Mouse (Mus musculus) stomach, embryonic 16.5 days (tissue): ENCODE measurements at regions not wholly inside any gene's neighbourhood (a gene's known extent, or its start where the extent isn't known, plus 50 kb on each side); places are given as distances from the start of the nearest gene placed in this dataset.

Experiments
- ATAC-seq: fragments of 200-750 bp; cut with Nextera tagmentation; 2 replicates; pipeline ENCODE4 v1.8.0; 2017; ENCODE audit warnings: moderate number of reproducible peaks, moderate TSS enrichment; ENCODE audit not compliant: insufficient read depth, low FRiP score
- H3K27ac ChIP-seq: fragments of 300-500 bp; sonication (generic); 2 replicates; pipeline ENCODE4 v1.5.1; 2014; ENCODE audit warnings: low read length
- H3K27me3 ChIP-seq: fragments of 300-500 bp; sonication (generic); 2 replicates; pipeline ENCODE4 v1.6.1; 2014; ENCODE audit warnings: low read length, control low read depth, mixed read lengths; ENCODE audit not compliant: control insufficient read depth, insufficient read depth
- H3K36me3 ChIP-seq: fragments of 300-500 bp; sonication (generic); 2 replicates; pipeline ENCODE4 v1.6.1; 2014; ENCODE audit warnings: low read length; ENCODE audit not compliant: control insufficient read depth, insufficient read depth
- H3K4me1 ChIP-seq: fragments of 300-500 bp; sonication (generic); 2 replicates; pipeline ENCODE4 v1.6.1; 2014; ENCODE audit warnings: low read length, control low read depth, mixed read lengths; ENCODE audit not compliant: control insufficient read depth, insufficient read depth
- H3K4me2 ChIP-seq: fragments of 300-500 bp; sonication (generic); 2 replicates; pipeline ENCODE4 v1.6.1; 2014; ENCODE audit warnings: low read depth, low read length, mixed read lengths
- H3K4me3 ChIP-seq: fragments of 300-500 bp; sonication (generic); replicated peaks from 2 replicates; pipeline ENCODE4 v1.5.1; 2014; ENCODE audit warnings: mild to moderate bottlenecking, low read length
- H3K9ac ChIP-seq: fragments of 300-500 bp; sonication (generic); 2 replicates; pipeline ENCODE4 v1.6.1; 2014; ENCODE audit warnings: low read length
- H3K9me3 ChIP-seq: fragments of 300-500 bp; sonication (generic); replicated peaks from 2 replicates; pipeline ENCODE4 v1.6.1; 2016; ENCODE audit warnings: low read length, control low read depth; ENCODE audit not compliant: control insufficient read depth
- WGBS: fragments of 180-500 bp; shearing (Covaris S2); extraction: QIAGEN DNeasy Blood & Tissue Kit; methylation state at CpG from one replicate; pipeline ENCODE4 v1.1.7; 2014; 5-methylcytosine and 5-hydroxymethylcytosine counted together

DNA sequence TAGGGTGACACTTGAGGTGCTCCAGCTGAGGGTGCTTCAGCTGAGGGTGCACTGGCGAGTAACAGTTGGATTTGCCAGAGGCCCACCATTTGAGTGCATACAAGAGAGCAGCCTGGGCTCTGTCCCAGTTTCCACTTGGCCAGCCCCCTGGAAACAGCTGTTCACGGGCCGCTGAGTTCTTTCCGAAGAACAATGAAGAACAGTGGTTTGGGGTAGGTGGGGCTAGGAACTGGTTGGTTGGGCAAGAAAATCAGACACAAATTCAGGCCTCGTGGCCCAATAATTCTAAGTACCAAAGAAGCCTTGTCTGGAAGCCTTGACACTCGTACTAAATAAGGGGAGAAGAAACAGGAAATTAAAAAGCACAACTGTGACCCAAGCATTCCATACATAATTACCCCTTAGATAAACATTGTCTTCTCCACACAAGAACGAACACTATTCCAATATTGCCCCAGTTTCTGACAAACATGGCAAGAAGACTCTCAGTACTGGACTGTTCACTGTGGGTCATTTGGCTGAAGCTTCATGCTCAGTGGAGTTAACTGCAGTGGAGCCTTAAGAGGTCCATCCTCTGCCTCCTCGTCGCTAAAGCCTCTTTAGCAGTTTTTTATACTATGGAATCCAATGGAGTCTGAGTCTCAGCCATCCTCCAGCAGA, 137.9 kb upstream of the Tnp1 start:
- no peaks in the 10 kb centered on the region for H3K27me3 ChIP-seq
- no peak overlapping the region for H3K4me2 ChIP-seq
- H3K9me3 ChIP-seq, result no peaks in the 10 kb centered on the region
- WGBS, result 52% methylated on average over 9 of the region's 9 CpGs
- H3K9ac ChIP-seq, result no peak overlapping the region
- no peak overlapping the region for H3K4me3 ChIP-seq
- H3K4me1 ChIP-seq, result 0 out of 2 replicates have a peak, but pooled peaks cover 8% of the 10 kb centered on the region
- ATAC-seq, result no peak
- H3K36me3 ChIP-seq, result no peaks in the 10 kb centered on the region
- 0 out of 2 replicates have a peak overlapping the region, but pooled peaks have one; percentile 17 for H3K27ac ChIP-seq

DNA sequence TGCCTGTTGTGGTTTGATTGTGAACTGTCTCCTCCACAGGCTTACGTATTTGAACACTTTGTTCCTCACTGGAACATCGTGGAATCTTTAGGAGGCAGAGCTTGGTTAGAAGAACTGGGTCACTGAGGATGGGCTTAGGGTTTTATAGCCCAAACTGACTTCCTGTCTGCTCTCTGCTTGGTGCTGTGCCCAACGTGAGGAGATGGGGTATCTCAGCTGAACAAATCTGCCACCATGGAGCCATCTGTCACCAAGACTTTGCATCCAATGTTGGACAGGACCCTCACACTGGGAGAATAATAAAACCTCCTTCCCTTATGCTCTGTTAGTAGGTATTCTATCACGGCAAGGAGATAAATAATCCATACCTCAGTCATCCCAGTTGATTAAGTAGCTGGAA, 134.2 kb upstream of the Tnp1 start:
- Histone ChIP-seq H3K9me3 (no peaks in the 10 kb centered on the region), H3K4me2 (no peak overlapping the region), H3K27ac (no peak overlapping the region), H3K9ac (no peak overlapping the region), H3K4me3 (no peak overlapping the region), H3K27me3 (no peaks in the 10 kb centered on the region), H3K36me3 (no peaks in the 10 kb centered on the region), H3K4me1 (0 out of 2 replicates have a peak, but pooled peaks cover 5% of the 10 kb centered on the region)
- no peak for ATAC-seq
- 90% methylated on average over 4 of the region's 4 CpGs for WGBS

DNA sequence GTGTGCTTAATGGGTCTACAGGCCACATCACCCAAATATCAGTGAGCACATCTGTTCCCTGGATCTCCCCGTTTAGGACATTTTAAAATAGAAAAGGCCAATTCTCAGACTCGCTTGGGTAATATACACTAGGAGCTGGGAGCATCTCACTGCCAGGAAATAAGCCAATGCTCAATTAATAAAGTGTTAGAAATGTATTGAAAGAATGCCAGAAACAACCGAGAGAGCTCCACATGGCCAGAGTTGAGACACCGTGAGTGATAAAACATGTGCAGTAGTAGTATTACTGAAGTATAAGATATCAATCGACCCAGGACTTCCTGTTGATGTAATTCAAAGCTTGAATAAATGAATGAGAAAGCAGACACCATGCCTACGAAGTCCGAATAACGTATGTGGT, 127.1 kb upstream of the Tnp1 start:
- Histone ChIP-seq H3K4me3 (no peak overlapping the region), H3K36me3 (no peaks in the 10 kb centered on the region), H3K27ac (no peak overlapping the region), H3K9me3 (no peaks in the 10 kb centered on the region), H3K4me1 (no peaks in the 10 kb centered on the region), H3K4me2 (no peak overlapping the region), H3K27me3 (no peaks in the 10 kb centered on the region), H3K9ac (no peak overlapping the region)
- no peak for ATAC-seq
- WGBS, result 70% methylated on average over 8 of the region's 8 CpGs

DNA sequence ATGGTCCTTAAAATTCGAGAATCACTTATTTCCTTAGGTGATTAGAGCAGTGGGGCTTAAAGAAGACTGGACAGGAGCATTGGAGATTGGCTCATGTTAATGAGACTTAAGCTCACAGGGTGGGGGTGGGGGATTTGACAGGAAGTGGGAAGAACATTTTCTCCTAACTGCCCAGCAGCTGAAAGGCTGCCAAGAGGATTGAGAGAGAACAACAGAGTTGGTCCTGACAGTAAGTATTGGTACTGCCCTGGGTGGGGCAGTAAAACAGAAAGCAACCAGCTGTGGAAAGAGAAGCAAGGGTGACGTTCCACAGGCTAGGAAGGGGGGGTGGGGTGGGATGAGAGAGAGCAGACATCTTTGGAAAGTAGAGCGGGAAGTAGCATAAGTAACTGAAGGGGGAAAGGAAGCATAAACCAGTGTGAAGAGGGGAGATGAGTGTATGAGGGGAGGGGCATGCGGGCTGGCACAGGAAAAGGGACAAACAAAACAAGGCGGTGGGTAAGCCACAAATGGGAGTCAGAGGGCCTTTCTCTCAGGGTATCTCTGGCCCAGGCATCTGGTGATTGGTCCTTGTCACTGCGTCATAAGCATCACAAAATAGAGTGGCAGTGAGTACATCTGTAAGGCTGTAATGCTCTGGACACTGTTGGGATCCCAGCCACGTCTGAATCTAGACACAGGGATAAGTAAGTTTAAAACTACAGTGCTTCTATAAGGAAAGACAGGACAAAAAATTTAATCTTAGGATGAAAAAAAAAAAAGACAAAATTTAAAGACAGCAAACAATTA, 125.0 kb upstream of the Tnp1 start:
- WGBS, result 55% methylated on average over 7 of the region's 7 CpGs
- H3K9ac ChIP-seq, result no peak overlapping the region
- H3K4me1 ChIP-seq, result no peaks in the 10 kb centered on the region
- no peak overlapping the region for H3K27ac ChIP-seq
- H3K4me3 ChIP-seq, result no peak overlapping the region
- no peaks in the 10 kb centered on the region for H3K27me3 ChIP-seq
- no peak overlapping the region for H3K4me2 ChIP-seq
- H3K9me3 ChIP-seq, result no peaks in the 10 kb centered on the region
- peak; percentile 68; the same call in 1 of the 2 replicates for ATAC-seq
- H3K36me3 ChIP-seq, result no peaks in the 10 kb centered on the region

DNA sequence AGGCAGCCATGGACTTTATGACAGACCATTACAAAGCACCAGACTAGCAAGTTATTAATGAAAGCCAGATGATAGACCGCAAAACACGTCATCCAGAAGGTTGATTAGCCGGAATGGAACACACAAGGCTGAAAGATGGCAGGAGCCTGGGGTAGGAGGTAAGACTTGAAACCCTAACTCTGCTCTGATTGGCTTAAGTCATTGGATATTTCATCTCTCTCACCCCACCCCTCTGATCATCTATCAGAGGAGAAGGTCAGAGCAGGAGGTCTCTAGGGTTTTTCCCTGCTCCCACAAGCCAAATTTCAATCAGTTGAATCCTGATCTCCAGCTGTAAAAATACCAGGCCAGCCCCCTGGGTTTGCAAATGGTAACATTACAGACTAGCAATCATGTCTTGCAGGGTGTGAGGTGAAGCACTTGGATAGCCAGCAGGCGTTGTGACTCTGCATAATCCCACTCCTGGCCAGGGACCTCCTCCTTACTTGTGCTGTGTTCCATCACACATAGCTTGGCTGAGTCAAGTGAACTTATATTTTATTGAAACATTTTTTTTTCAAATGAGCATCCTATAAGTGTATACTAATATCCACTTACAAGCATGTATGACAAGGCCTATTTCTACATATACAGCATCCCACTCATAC, 114.6 kb upstream of the Tnp1 start:
- ATAC-seq, result no peak
- Histone ChIP-seq H3K4me3 (no peak overlapping the region), H3K9me3 (no peaks in the 10 kb centered on the region), H3K36me3 (no peaks in the 10 kb centered on the region), H3K4me2 (no peak overlapping the region), H3K9ac (no peak overlapping the region), H3K27me3 (no peaks in the 10 kb centered on the region), H3K4me1 (peaks cover 4% of the 10 kb centered on the region), H3K27ac (no peak overlapping the region)
- 89% methylated on average over 4 of the region's 4 CpGs for WGBS

DNA sequence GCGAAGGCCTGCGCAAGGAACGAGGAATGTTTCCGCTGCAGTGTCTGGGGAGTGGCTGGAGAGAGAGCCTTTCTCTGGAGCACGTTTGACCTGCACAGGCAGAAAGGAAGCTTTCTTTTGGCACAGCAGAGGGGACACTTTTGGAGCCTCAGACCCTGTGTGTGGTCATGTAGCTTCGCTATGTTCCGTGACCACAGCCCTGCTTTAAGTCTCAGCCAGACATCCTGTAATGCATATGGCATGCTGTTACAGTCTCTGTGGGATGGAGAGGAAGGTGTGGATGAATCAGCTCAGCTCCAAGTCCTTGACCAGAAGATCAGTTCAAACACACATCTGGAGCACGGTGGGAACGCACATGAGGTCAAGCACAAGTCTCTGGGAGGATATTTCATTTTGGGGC, 107.3 kb upstream of the Tnp1 start:
- H3K4me2 ChIP-seq, result no peak overlapping the region
- no peak overlapping the region for H3K4me3 ChIP-seq
- no peak overlapping the region for H3K27ac ChIP-seq
- H3K9me3 ChIP-seq, result no peaks in the 10 kb centered on the region
- H3K4me1 ChIP-seq, result peaks cover 7% of the 10 kb centered on the region
- no peak for ATAC-seq
- no peaks in the 10 kb centered on the region for H3K36me3 ChIP-seq
- H3K9ac ChIP-seq, result no peak overlapping the region
- H3K27me3 ChIP-seq, result no peaks in the 10 kb centered on the region
- WGBS, result 81% methylated on average over 9 of the region's 9 CpGs

DNA sequence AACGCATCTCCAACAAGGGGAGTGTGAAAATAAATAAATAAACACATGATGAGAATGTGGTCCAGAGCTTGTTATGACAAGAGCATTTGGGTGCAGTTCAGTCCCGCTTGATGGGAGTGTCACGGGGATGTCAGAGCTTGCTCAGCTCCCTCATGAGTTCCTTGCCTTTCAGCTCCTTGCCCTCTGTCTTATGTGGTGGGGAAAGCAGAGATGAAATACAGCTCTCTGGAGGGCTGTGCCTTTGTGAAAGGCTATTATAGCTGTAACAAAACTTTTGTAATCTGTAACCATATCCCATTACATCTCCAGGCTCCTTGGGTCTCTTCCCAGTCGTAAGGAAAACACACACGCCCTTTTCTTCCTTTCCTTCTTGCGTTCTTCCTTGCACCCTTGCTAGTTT, 103.0 kb upstream of the Tnp1 start:
- WGBS, result 62% methylated on average over 6 of the region's 6 CpGs
- H3K4me3 ChIP-seq, result no peak overlapping the region
- peaks cover 10% of the 10 kb centered on the region for H3K4me1 ChIP-seq
- H3K9me3 ChIP-seq, result no peaks in the 10 kb centered on the region
- no peak for ATAC-seq
- no peaks in the 10 kb centered on the region for H3K27me3 ChIP-seq
- H3K4me2 ChIP-seq, result no peak overlapping the region
- H3K9ac ChIP-seq, result no peak overlapping the region
- H3K36me3 ChIP-seq, result no peaks in the 10 kb centered on the region
- no peak overlapping the region for H3K27ac ChIP-seq

DNA sequence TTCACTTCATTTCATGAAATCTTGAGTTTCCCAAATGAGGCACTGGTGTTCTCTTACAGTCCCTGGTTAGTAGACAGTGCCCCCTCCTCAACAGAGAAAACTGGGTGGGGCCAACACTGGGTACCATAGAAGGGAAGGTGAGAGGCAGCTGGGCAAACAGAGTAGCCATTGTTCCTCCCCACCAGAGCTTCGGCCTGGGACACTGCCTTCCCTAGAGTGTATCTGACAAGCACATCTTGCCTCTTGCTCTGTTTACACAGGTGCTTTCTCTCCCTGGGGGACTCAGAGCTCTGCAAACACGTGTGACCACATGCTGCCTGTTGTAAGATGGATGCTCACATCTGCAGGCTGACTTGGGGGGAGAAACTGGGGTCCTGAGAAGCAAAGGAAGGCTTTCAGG, 100.8 kb upstream of the Tnp1 start:
- H3K4me2 ChIP-seq, result no peak overlapping the region
- H3K4me1 ChIP-seq, result peaks cover 18% of the 10 kb centered on the region
- H3K9me3 ChIP-seq, result no peaks in the 10 kb centered on the region; the same call in 1 of the 2 replicates
- H3K27ac ChIP-seq, result peak overlapping the region; percentile 56; the same call in 1 of the 2 replicates
- no peaks in the 10 kb centered on the region for H3K27me3 ChIP-seq
- peak; percentile 44; the same call in 1 of the 2 replicates for ATAC-seq
- H3K36me3 ChIP-seq, result no peaks in the 10 kb centered on the region
- H3K9ac ChIP-seq, result no peak overlapping the region
- no peak overlapping the region for H3K4me3 ChIP-seq
- 22% methylated on average over 2 of the region's 2 CpGs for WGBS

DNA sequence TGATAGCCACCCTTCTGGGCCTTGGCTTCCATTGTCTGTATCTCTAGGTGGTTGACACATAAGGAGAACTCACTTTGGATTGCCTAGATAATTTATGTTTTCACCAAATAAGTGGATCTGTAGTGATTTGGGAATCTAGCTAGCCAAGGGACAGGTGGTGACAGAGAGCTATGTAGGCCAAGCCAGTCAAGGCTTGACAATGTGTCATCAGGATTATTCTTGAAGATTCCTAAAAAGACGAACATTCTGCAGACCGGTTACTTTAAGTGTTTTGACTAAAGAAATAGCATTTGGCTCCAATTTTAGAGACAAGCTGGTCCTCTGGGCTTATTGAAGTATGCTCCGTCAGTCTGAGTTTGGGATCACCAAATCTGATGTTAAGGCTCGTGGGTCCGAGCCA, 100.1 kb upstream of the Tnp1 start:
- Histone ChIP-seq H3K9ac (no peak overlapping the region), H3K4me1 (peaks cover 18% of the 10 kb centered on the region), H3K4me2 (no peak overlapping the region), H3K36me3 (no peaks in the 10 kb centered on the region), H3K4me3 (no peak overlapping the region), H3K27ac (no peak overlapping the region), H3K9me3 (no peaks in the 10 kb centered on the region; the same call in 1 of the 2 replicates), H3K27me3 (no peaks in the 10 kb centered on the region)
- no peak for ATAC-seq
- 89% methylated on average over 5 of the region's 5 CpGs for WGBS
